Mouse (Mus musculus): Measurements from ENCODE around the gene S100pbp. TPM values are rescaled to one million over a fixed set of nuclear protein-coding genes. Genes with fewer than 3 reads are reported as not detected.

S100pbp gene
- polyA plus RNA-seq, 1 experiment from 2014 or later = 7.3 TPM

DNA sequence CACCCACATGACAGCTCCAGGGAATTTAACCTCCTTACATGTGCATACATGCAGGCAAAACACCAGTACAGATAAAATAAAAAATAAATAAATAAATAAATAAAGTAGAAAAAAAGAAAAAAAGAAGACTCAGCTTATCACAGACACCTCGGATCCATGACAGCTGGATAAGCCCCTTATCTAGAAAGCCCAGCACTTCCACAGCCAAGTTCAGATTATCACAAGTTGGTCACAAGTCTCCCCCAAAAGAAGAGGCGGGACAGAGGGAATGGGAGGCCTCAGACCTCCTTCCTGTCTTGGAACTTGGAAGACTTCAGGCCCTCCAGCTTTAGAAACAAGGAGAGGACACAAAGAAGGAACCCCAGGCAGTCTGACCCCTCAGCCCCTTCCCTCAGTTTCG lies 45.6 kb upstream of the S100pbp start:
- Histone ChIP-seq H3K9me3 (ENCODE audit: low read length) (no peaks in the 10 kb centered on the region), H3K4me2 (replicated peaks; ENCODE audit: low read depth, low read length) (no peak overlapping the region), H3K36me3 (ENCODE audit: insufficient read depth, low read length) (no peaks in the 10 kb centered on the region), H3K4me3 (ENCODE audit: low read depth, low read length) (no peak overlapping the region), H3K9ac (replicated peaks; ENCODE audit: low read depth) (no peak overlapping the region), H3K4me1 (ENCODE audit: insufficient read depth, low read depth, low read length) (peaks cover 19% of the 10 kb centered on the region; the same call in 1 of the 2 replicates), H3K27me3 (replicated peaks; ENCODE audit: insufficient read depth, low read length) (no peaks in the 10 kb centered on the region; the same call in 1 of the 2 replicates), H3K27ac (ENCODE audit: low read length) (no peak overlapping the region)
- DNase-seq (ENCODE audit: low spot score) = no peak
- ATAC-seq = no peak
- 71% methylated on average over 3 of the region's 3 CpGs for WGBS
- TF ChIP-seq EP300 (IDR thresholded peaks at IDR 0.05) (no peak), CTCF (IDR thresholded peaks at IDR 0.05) (no peak)

DNA sequence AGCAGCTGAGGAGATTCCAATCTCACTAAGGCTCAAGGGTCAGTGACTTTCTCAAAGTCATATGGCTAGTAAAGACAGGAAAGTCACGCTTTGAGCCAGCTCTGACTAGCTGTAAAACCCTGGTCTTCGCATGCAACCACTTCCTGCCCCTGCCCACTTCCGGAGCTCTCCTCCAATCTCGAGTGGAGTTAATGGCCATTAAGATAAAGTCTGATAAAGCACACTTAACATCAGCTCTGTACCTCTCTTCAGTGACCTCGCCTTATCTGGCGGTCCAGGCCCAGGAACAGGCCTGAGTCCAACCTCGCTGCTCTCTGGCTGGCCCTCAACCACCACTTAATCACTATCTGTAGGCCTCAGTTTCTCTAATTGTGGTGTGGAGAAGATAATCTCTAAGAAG lies 45.0 kb upstream of the S100pbp start:
- Histone ChIP-seq H3K4me2 (replicated peaks; ENCODE audit: low read depth, low read length) (no peak overlapping the region), H3K27ac (ENCODE audit: low read length) (peak overlapping the region; percentile 35; the same call in 1 of the 2 replicates), H3K4me3 (ENCODE audit: low read depth, low read length) (no peak overlapping the region), H3K36me3 (ENCODE audit: insufficient read depth, low read length) (no peaks in the 10 kb centered on the region), H3K4me1 (ENCODE audit: insufficient read depth, low read depth, low read length) (peaks cover 19% of the 10 kb centered on the region; the same call in 1 of the 2 replicates), H3K9ac (replicated peaks; ENCODE audit: low read depth) (no peak overlapping the region), H3K9me3 (ENCODE audit: low read length) (no peaks in the 10 kb centered on the region), H3K27me3 (replicated peaks; ENCODE audit: insufficient read depth, low read length) (no peaks in the 10 kb centered on the region; the same call in 1 of the 2 replicates)
- 30% methylated on average over 7 of the region's 7 CpGs for WGBS
- TF ChIP-seq CTCF (IDR thresholded peaks at IDR 0.05) (no peak), EP300 (IDR thresholded peaks at IDR 0.05) (peak; percentile 89)
- peak; percentile 87 for DNase-seq (ENCODE audit: low spot score)
- ATAC-seq = peak; percentile 66

DNA sequence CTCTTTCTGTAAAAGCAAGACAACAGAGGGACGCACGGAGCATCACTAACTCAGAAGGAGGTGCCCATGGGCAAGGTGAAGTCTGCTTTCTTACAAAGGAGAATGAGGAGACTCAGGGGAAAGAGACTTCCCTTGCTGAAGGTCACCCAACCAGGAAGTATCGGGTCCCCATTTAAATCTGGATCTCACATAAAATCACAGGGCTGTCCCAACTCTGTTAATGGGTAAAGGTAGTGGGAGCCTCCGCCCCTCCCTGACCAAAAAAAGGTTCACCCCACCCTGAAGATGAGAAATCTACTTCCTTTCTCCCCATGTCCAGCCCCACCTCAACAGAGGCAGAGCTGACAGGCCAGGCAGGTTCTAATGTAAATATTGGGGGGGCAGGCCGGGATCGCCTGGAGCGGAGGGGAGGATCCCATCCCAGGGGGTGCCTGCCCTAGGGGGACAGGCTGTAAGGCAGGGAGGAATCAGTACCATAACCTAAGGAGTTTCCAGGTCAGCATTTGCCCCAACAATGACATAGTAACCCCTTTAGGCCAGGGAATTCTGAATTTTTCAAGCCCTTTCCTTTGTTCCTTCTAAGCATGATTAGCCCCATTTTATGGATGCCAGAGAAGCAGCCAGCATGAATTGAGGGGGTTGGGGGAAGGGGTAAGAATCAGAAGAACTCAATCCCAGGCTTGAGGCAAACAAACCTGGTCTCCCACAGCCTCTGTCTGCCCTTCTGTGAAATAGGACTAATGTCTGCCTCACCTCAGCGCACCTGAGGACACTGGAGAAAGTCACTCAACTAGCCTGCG lies 43.2 kb upstream of the S100pbp start:
- ATAC-seq (0 out of 2 replicates have a peak, but pooled peaks have one; percentile 14), DNase-seq (ENCODE audit: low spot score) (peak; percentile 45)
- Histone ChIP-seq H3K4me1 (ENCODE audit: insufficient read depth, low read depth, low read length) (peaks cover 16% of the 10 kb centered on the region; the same call in 1 of the 2 replicates), H3K4me3 (ENCODE audit: low read depth, low read length) (no peak overlapping the region), H3K27me3 (replicated peaks; ENCODE audit: insufficient read depth, low read length) (no peaks in the 10 kb centered on the region; the same call in 1 of the 2 replicates), H3K36me3 (ENCODE audit: insufficient read depth, low read length) (no peaks in the 10 kb centered on the region), H3K27ac (ENCODE audit: low read length) (peak overlapping the region; percentile 64), H3K9ac (replicated peaks; ENCODE audit: low read depth) (no peak overlapping the region), H3K9me3 (ENCODE audit: low read length) (no peaks in the 10 kb centered on the region), H3K4me2 (replicated peaks; ENCODE audit: low read depth, low read length) (no peak overlapping the region)
- TF ChIP-seq CTCF (IDR thresholded peaks at IDR 0.05) (no peak), EP300 (IDR thresholded peaks at IDR 0.05) (no peak)
- 68% methylated on average over 9 of the region's 9 CpGs for WGBS

DNA sequence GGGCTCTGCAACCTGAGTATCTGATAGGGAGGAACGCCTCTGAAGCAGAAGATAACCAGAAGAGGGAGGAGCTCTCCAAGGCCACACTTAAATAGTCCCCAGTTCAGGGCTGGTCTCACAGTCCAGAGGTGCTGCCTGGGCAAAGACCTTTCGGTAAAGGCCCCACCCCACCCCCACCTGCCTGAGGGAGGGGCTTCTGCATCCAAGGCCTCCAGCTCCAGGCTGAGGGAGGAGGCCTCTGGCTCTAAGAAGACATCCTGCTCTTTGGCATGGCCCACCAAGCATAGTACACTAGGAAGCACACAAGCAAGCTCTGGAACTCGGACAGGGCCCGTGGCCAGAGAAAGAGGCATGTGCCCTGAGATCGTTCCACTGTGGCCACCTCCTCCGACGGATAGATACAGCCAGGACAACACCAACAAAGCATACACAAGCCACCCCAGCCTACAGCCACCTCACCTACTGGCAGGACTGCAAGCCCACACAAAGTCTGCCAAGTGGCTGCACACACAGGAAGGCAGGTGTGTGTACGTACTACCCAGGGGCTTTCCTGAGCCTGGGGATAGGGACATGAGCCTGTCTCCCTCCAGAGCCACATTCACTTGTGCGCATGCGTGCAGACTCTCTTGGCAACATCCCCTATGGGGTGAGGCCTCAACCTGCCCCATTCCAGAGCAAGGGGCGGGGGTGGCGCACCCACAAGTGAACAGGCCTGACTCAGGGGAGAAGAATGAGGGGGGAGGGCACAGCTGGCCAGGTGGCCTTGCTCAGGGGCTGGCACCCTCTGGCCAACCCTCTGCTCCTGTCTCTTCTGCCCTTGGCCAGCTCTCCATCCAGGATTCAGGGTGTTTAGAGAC lies 42.3 kb upstream of the S100pbp start:
- DNase-seq (ENCODE audit: low spot score) (peak; percentile 86), ATAC-seq (peak; percentile 83)
- H3K9ac ChIP-seq (replicated peaks; ENCODE audit: low read depth) = no peak overlapping the region
- WGBS = 55% methylated on average over 12 of the region's 12 CpGs
- H3K4me1 ChIP-seq (ENCODE audit: insufficient read depth, low read depth, low read length) = peaks cover 16% of the 10 kb centered on the region; the same call in 1 of the 2 replicates
- no peak overlapping the region for H3K4me3 ChIP-seq (ENCODE audit: low read depth, low read length)
- no peaks in the 10 kb centered on the region for H3K9me3 ChIP-seq (ENCODE audit: low read length)
- H3K36me3 ChIP-seq (ENCODE audit: insufficient read depth, low read length) = no peaks in the 10 kb centered on the region
- no peak overlapping the region for H3K4me2 ChIP-seq (replicated peaks; ENCODE audit: low read depth, low read length)
- H3K27ac ChIP-seq (ENCODE audit: low read length) = peak overlapping the region; percentile 64
- TF ChIP-seq CTCF (IDR thresholded peaks at IDR 0.05) (no peak), EP300 (IDR thresholded peaks at IDR 0.05) (peak; percentile 62)
- no peaks in the 10 kb centered on the region for H3K27me3 ChIP-seq (replicated peaks; ENCODE audit: insufficient read depth, low read length)

DNA sequence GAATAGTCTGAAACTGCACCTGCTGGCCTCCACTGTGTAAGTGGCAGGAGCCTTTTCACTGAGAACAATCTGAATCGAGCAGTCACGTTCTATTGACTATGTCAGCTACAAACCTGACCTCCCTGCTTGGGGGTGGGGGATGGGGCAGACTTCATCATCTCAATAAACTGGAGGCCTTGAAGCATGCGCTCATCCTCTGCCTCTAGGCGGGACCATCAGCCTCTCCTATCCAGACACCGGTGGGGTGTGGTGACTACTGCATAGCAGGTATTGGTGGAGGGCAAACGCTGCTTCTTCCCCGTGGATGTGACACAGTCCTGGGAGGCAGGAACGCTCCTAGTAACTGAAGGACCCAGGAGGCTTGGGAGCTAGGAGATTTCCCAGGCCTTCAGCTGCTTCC lies 41.4 kb upstream of the S100pbp start:
- ATAC-seq (no peak), DNase-seq (ENCODE audit: low spot score) (no peak)
- Histone ChIP-seq H3K4me1 (ENCODE audit: insufficient read depth, low read depth, low read length) (peaks cover 12% of the 10 kb centered on the region; the same call in 1 of the 2 replicates), H3K9ac (replicated peaks; ENCODE audit: low read depth) (no peak overlapping the region), H3K27ac (ENCODE audit: low read length) (no peak overlapping the region), H3K27me3 (replicated peaks; ENCODE audit: insufficient read depth, low read length) (no peaks in the 10 kb centered on the region), H3K4me3 (ENCODE audit: low read depth, low read length) (no peak overlapping the region), H3K4me2 (replicated peaks; ENCODE audit: low read depth, low read length) (no peak overlapping the region), H3K9me3 (ENCODE audit: low read length) (no peaks in the 10 kb centered on the region), H3K36me3 (ENCODE audit: insufficient read depth, low read length) (no peaks in the 10 kb centered on the region)
- 71% methylated on average over 8 of the region's 8 CpGs for WGBS
- TF ChIP-seq EP300 (IDR thresholded peaks at IDR 0.05) = no peak
- no peak for TF ChIP-seq CTCF (IDR thresholded peaks at IDR 0.05)

DNA sequence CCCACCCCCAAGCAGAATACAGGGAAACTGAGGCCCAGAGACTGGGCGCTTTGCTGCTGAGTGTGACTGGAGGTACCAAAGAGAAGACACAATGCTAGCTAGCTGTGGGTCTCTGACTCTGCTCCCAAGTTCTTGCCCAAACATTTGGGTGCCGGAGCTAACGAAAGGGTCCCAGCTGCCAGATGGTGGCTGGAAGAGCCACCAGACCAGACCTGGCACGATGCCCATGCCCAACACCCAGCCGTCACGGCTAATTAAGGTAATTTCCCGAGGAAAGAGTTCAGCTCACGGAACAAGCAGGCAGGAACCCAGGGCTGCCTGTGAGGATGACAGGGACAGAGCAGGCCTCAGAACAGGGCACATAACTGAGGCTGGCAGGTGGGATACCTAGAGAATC lies 38.5 kb upstream of the S100pbp start:
- TF ChIP-seq EP300 (IDR thresholded peaks at IDR 0.05) (no peak), CTCF (IDR thresholded peaks at IDR 0.05) (no peak)
- Histone ChIP-seq H3K9me3 (ENCODE audit: low read length) (no peaks in the 10 kb centered on the region), H3K4me1 (ENCODE audit: insufficient read depth, low read depth, low read length) (peaks cover 9% of the 10 kb centered on the region; the same call in 1 of the 2 replicates), H3K27ac (ENCODE audit: low read length) (no peak overlapping the region), H3K9ac (replicated peaks; ENCODE audit: low read depth) (no peak overlapping the region), H3K4me2 (replicated peaks; ENCODE audit: low read depth, low read length) (0 out of 2 replicates have a peak overlapping the region, but pooled peaks have one; percentile 5), H3K4me3 (ENCODE audit: low read depth, low read length) (no peak overlapping the region), H3K27me3 (replicated peaks; ENCODE audit: insufficient read depth, low read length) (no peaks in the 10 kb centered on the region), H3K36me3 (ENCODE audit: insufficient read depth, low read length) (no peaks in the 10 kb centered on the region)
- DNase-seq (ENCODE audit: low spot score) = no peak
- 35% methylated on average over 8 of the region's 8 CpGs for WGBS
- no peak for ATAC-seq

Measured in lung, postnatal 0 days (tissue).